Mouse (Mus musculus) megakaryocyte, embryonic 14.5 days (primary cell): ENCODE results near the gene Rpl5.

Experiments used
- FLI1 ChIP-seq: IDR thresholded peaks from 2 replicates; pipeline ENCODE4 v1.6.1; 2012; ENCODE audit warnings: low read length, inconsistent platforms, mixed read lengths
- GATA1 ChIP-seq: IDR thresholded peaks from 3 replicates; pipeline ENCODE4 v1.6.1; 2012; ENCODE audit warnings: mixed read lengths, low read length, inconsistent platforms, borderline replicate concordance

DNA sequence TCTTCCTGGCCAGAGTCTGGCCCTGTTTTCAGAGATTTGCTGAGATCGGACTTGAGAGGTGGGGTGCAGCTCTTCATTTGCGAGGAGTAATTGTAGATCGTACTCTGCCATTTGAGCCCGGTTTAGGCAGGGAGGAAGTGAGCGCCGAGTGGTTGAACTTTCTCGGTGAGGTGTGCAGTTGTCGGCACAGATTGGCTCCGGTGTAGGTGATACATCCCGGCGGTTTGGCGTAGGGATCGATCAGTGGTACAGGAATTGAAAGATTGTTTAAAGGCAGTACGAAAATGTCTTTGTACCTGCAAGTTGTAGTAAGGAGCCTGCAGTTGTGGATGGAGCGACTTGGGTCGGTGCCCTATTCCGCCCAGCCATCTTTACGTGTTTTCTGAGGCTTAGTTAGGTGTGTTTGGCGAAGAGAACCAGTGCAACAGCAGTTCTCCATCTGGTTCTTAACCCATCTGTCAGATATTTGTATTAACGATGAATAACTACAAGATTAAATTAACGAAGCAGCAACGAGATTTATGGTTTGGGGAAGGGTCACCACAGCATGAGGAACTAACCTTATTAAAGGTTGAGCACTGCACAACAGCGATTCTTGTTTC lies 813 bp downstream of the Rpl5 start:
- TF ChIP-seq GATA1 (no peak), FLI1 (no peak)
